Mouse (Mus musculus): ENCODE data around the gene H2-M5. TPM values are rescaled to one million over a fixed set of nuclear protein-coding genes. Genes with fewer than 3 reads are reported as not detected.

H2-M5 gene
- polyA plus RNA-seq, 1 experiment from 2014 or later = 1.2 TPM

GRCm38 (mm10) chr17:36952631-36953030 is 36.7 kb downstream of the H2-M5 start:
- no peaks in the 10 kb centered on the region for H3K9me3 ChIP-seq (replicated peaks)
- no peak overlapping the region for H3K27ac ChIP-seq
- H3K4me1 ChIP-seq = peaks cover 17% of the 10 kb centered on the region
- no peak overlapping the region for H3K4me3 ChIP-seq
- WGBS = 91% methylated on average over 2 of the region's 2 CpGs
- DNase-seq (ENCODE audit: low spot score) = no peak
- peaks cover 45% of the 10 kb centered on the region for H3K36me3 ChIP-seq
- H3K27me3 ChIP-seq (ENCODE audit: low read depth, poor library complexity, severe bottlenecking) = peaks cover 8% of the 10 kb centered on the region; the same call in 1 of the 2 replicates

DNA sequence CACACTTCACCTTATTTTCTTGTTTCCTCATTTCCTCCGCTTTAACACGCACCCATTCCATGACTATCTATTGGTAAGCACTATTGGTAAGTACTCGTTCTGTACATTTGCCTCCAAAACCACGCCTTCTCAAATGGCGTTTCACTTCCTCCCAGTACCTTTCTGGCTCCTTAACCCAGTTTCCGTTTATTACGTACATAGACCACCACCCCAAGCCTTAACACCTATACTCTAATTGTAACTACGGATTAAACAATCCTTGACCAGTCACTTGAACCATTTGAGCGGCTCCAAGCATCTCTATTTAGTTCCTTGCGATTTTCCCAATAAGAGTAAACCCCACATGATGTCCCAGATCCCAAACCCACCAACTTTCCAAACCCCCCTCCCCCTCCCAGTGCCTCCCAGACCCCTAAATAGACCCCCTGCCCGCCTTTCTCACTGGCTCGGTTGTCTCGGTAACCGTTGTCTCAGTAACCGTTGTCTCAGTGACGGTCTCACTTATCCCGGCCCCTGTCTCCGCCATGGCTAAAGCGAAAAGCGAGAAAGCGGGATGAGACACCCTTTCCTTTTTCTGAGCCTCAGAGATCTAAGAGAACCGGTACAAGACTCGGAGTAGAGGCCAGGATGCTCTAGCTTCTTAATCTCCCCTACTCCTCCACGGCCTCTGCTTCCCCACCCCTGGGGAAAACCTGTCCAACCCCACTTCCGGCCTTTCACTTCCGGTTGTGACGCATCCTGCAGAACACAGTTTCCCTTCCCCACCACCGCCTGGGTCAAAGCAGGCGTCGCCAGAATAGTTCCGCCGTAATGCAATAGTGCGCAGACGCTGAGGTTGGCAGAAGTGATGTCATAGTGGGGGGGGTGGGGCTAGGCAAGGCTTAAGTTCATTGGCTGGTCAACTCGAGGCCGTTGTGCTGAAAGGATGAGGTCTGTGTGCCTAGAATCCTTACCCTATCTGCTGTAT is 38.1 kb downstream of the H2-M5 start, which contains the start of gene Ppp1r11:
Ppp1r11 (minus strand) TSS at position 761 of the 967 bp plus-strand sequence.
- peak within 1 kb of the TSS; percentile 85 for H3K27ac ChIP-seq
- 3% methylated on average over 36 of the region's 36 CpGs for WGBS
- peaks cover 25% of the 10 kb centered on the region for H3K4me1 ChIP-seq
- no peaks in the 10 kb centered on the region for H3K9me3 ChIP-seq (replicated peaks)
- H3K4me3 ChIP-seq = peak within 1 kb of the TSS; percentile 72
- DNase-seq (ENCODE audit: low spot score) = peak; percentile 97
- H3K36me3 ChIP-seq = peaks cover 39% of the 10 kb centered on the region
- H3K27me3 ChIP-seq (ENCODE audit: low read depth, poor library complexity, severe bottlenecking) = peaks cover 17% of the 10 kb centered on the region

- Histone ChIP-seq H3K4me3 (no peak overlapping the region), H3K27me3 (ENCODE audit: low read depth, poor library complexity, severe bottlenecking) (peaks cover 37% of the 10 kb centered on the region), H3K9me3 (replicated peaks) (no peaks in the 10 kb centered on the region), H3K4me1 (peaks cover 28% of the 10 kb centered on the region), H3K36me3 (peaks cover 24% of the 10 kb centered on the region), H3K27ac (no peak overlapping the region)
- 94% methylated on average over 8 of the region's 8 CpGs for WGBS
- DNase-seq (ENCODE audit: low spot score) = no peak
Observed at GRCm38 (mm10) chr17:36949265-36949664, 40.1 kb downstream of the H2-M5 start.

- Histone ChIP-seq H3K4me1 (peaks cover 38% of the 10 kb centered on the region), H3K27ac (no peak overlapping the region), H3K36me3 (peaks cover 19% of the 10 kb centered on the region), H3K9me3 (replicated peaks) (no peaks in the 10 kb centered on the region), H3K27me3 (ENCODE audit: low read depth, poor library complexity, severe bottlenecking) (peaks cover 47% of the 10 kb centered on the region), H3K4me3 (no peak overlapping the region)
- WGBS = 88% methylated on average over 1 of the region's 1 CpGs
- no peak for DNase-seq (ENCODE audit: low spot score)
Observed at GRCm38 (mm10) chr17:36948286-36948685, 41.1 kb downstream of the H2-M5 start.

DNA sequence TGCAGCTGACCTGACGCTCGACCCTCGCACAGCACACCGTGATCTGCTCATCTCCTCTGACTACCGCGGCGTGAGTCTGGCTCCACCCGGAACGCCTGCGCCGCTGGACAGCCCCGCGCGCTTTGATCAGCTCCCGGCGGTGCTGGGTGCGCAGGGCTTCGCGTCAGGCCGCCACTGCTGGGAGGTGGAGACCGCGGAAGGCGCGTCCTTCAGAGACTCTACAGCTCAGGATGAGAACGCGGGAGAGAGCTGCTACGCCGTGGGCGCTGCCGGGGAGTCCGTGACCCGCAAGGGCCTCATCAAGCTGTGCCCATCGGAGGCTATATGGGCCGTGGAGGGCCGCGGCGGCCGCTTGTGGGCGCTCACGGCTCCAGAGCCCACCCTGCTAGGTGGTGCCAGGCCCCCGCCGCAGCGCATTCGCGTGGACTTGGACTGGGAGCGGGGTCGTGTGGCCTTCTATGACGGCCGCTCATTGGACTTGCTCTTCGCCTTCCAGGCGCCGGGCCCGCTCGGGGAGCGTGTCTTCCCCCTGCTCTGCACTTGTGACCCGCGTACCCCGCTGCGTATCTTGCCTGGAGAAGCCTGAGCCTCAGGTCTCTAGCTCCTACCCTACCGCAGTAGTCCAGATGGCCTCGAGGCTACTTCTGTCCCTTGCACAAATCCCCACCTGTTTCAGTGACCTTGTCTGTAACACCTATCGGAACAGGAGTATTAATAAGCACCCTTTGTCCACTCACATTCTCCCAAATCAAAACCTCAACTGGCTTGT is 42.1 kb downstream of the H2-M5 start:
- Histone ChIP-seq H3K36me3 (peaks cover 16% of the 10 kb centered on the region), H3K4me3 (peak overlapping the region; percentile 60), H3K4me1 (peaks cover 49% of the 10 kb centered on the region), H3K9me3 (replicated peaks) (no peaks in the 10 kb centered on the region), H3K27me3 (ENCODE audit: low read depth, poor library complexity, severe bottlenecking) (peaks cover 57% of the 10 kb centered on the region), H3K27ac (peak overlapping the region; percentile 77)
- 2% methylated on average over 62 of the region's 62 CpGs for WGBS
- peak; percentile 75 for DNase-seq (ENCODE audit: low spot score)

GRCm38 (mm10) chr17:36944121-36944775 is 45.1 kb downstream of the H2-M5 start:
- H3K36me3 ChIP-seq = peaks cover 11% of the 10 kb centered on the region
- 0 out of 2 replicates have a peak overlapping the region, but pooled peaks have one; percentile 54 for H3K4me3 ChIP-seq
- no peak overlapping the region for H3K27ac ChIP-seq
- H3K4me1 ChIP-seq = peaks cover 37% of the 10 kb centered on the region
- peaks cover 80% of the 10 kb centered on the region for H3K27me3 ChIP-seq (ENCODE audit: low read depth, poor library complexity, severe bottlenecking)
- 5% methylated on average over 9 of the region's 9 CpGs for WGBS
- H3K9me3 ChIP-seq (replicated peaks) = no peaks in the 10 kb centered on the region
- peak; percentile 51 for DNase-seq (ENCODE audit: low spot score)

DNA sequence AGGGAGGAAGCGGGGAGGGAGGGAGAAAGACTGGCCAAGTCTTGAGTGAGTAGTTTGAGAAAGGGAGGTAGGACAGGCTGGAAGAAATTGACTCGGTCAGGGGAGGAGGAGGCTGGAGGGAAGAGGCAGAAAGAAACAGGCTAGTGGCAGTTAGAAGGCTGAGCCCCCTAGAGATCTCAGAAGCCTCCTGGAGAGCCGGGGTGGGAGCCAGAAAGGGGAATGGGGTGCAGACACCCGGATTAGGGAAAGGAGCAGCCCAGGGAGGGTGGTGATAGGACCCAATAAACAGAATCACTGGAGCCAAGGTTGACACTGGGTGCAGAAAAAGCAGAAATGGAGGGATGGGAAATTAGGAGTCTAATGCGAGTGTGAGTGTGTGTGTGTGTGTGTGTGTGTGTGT is 45.6 kb downstream of the H2-M5 start:
- Histone ChIP-seq H3K36me3 (peaks cover 6% of the 10 kb centered on the region), H3K27ac (no peak overlapping the region), H3K27me3 (ENCODE audit: low read depth, poor library complexity, severe bottlenecking) (peaks cover 84% of the 10 kb centered on the region), H3K4me3 (peak overlapping the region; percentile 54), H3K4me1 (peaks cover 37% of the 10 kb centered on the region), H3K9me3 (replicated peaks) (no peaks in the 10 kb centered on the region)
- WGBS = 18% methylated on average over 5 of the region's 5 CpGs
- DNase-seq (ENCODE audit: low spot score) = no peak

GRCm38 (mm10) chr17:36942791-36943471 is 46.4 kb downstream of the H2-M5 start, which contains the start of gene Rnf39:
TSS of gene Rnf39 (plus strand) at chr17:36942918.
- H3K27ac ChIP-seq = peak within 1 kb of the TSS; percentile 54
- 1% methylated on average over 58 of the region's 59 CpGs for WGBS
- peak within 1 kb of the TSS; percentile 54 for H3K4me3 ChIP-seq

DNA sequence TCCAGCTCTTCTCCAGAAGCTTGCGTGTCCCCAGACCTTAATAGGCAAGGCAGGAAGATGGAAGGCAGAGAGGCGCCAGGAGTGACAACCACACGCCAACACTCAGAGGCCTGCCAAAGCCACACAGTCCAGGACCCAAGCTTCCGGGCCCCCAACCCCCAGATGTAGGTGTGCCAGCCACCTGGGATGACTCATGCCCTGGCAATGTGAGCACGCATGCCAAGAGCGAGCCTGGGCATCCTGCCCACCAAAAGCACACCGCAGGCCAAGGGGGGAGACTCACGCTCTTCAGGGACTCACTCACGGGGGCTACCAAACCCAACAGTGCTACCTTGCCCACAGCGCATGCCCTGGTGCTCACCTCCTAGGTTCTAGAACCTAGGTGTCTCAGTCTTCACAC is 46.9 kb downstream of the H2-M5 start:
- no peak overlapping the region for H3K27ac ChIP-seq
- DNase-seq (ENCODE audit: low spot score) = no peak
- peak overlapping the region; percentile 54 for H3K4me3 ChIP-seq
- H3K27me3 ChIP-seq (ENCODE audit: low read depth, poor library complexity, severe bottlenecking) = peaks cover 76% of the 10 kb centered on the region
- H3K36me3 ChIP-seq = no peaks in the 10 kb centered on the region
- peaks cover 33% of the 10 kb centered on the region for H3K4me1 ChIP-seq
- WGBS = 56% methylated on average over 10 of the region's 10 CpGs
- no peaks in the 10 kb centered on the region for H3K9me3 ChIP-seq (replicated peaks)

More at GRCm38 (mm10) chr17:36942791-36943471, 46.4 kb downstream of the H2-M5 start, which contains the start of gene Rnf39:
- no peaks in the 10 kb centered on the region for H3K9me3 ChIP-seq (replicated peaks)
- peak; percentile 52 for DNase-seq (ENCODE audit: low spot score)
- peaks cover 79% of the 10 kb centered on the region for H3K27me3 ChIP-seq (ENCODE audit: low read depth, poor library complexity, severe bottlenecking)
- peaks cover 37% of the 10 kb centered on the region for H3K4me1 ChIP-seq
- H3K36me3 ChIP-seq = no peaks in the 10 kb centered on the region

- no peak overlapping the region for H3K4me3 ChIP-seq
- H3K27me3 ChIP-seq (ENCODE audit: low read depth, poor library complexity, severe bottlenecking) = peaks cover 35% of the 10 kb centered on the region
Observed at GRCm38 (mm10) chr17:36938056-36938455, 51.3 kb downstream of the H2-M5 start.

More at GRCm38 (mm10) chr17:36938056-36938455, 51.3 kb downstream of the H2-M5 start:
- Histone ChIP-seq H3K9me3 (replicated peaks) (no peaks in the 10 kb centered on the region), H3K27ac (no peak overlapping the region), H3K36me3 (no peaks in the 10 kb centered on the region), H3K4me1 (peaks cover 8% of the 10 kb centered on the region)
- DNase-seq (ENCODE audit: low spot score) = no peak
- WGBS = 87% methylated on average over 2 of the region's 2 CpGs

All from limb, embryonic 10.5 days (tissue).